Mouse (Mus musculus): Measurements from ENCODE around the gene Tacstd2. TPM values are rescaled to one million over a fixed set of nuclear protein-coding genes. Genes with fewer than 3 reads are reported as not detected.
A peak's percentile ranks its signal among the peaks of the same experiment; 100 is the strongest.
"Not testable (repeated sequence)": the region's sequence is repeated elsewhere in the genome, so short reads cannot be mapped to it uniquely, and the experiment has no call there.

Gene Tacstd2
- polyA plus RNA-seq, 1 experiment from 2014 or later = 52.5 TPM

GRCm38 (mm10) chr6:67530992-67531821 is 4.4 kb downstream of the Tacstd2 start:
- no peak overlapping the region for H3K4me3 ChIP-seq (ENCODE audit: low read depth, low read length)
- DNase-seq (ENCODE audit: low spot score) (peak; percentile 79), ATAC-seq (ENCODE audit: low read depth) (peak; percentile 48)
- WGBS = 45% methylated on average over 9 of the region's 9 CpGs
- no peak overlapping the region for H3K27ac ChIP-seq (replicated peaks; ENCODE audit: low read depth, low read length)
- H3K27me3 ChIP-seq (replicated peaks; ENCODE audit: control insufficient read depth, insufficient read depth, low read length) = peaks cover 45% of the 10 kb centered on the region
- peaks cover 15% of the 10 kb centered on the region for H3K4me1 ChIP-seq (ENCODE audit: control insufficient read depth, insufficient read depth, low read length)
- H3K9ac ChIP-seq (ENCODE audit: low read depth, low read length) = no peak overlapping the region
- no peak overlapping the region for H3K4me2 ChIP-seq (ENCODE audit: low read depth, low read length)
- 0 out of 2 replicates have a peak, but pooled peaks cover 4% of the 10 kb centered on the region for H3K9me3 ChIP-seq (ENCODE audit: control insufficient read depth, low read length)
- H3K36me3 ChIP-seq (ENCODE audit: control insufficient read depth, insufficient read depth, low read length) = no peaks in the 10 kb centered on the region

DNA sequence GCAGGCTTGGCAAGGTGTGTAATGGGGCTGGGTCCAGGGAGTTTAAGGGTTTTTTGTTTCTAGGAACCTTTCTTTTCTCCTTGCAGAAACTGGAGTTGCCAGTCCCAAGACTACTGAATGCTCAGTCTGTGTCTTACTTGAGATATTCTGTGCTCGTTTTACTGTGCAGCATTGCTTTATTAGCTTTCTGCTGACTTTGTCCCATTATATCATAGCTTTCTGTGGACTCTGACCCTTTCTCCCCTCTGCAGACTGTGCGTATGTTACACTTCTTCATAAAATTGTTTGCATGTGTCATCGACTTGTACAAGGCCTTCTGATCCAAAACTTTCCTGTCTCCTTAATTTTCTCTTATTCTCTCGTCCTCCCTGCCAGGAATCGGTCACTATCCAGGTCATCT is 9.2 kb downstream of the Tacstd2 start:
- Histone ChIP-seq H3K27me3 (replicated peaks; ENCODE audit: control insufficient read depth, insufficient read depth, low read length) (no peaks in the 10 kb centered on the region), H3K27ac (replicated peaks; ENCODE audit: low read depth, low read length) (no peak overlapping the region), H3K36me3 (ENCODE audit: control insufficient read depth, insufficient read depth, low read length) (no peaks in the 10 kb centered on the region), H3K4me3 (ENCODE audit: low read depth, low read length) (no peak overlapping the region), H3K9ac (ENCODE audit: low read depth, low read length) (no peak overlapping the region), H3K4me1 (ENCODE audit: control insufficient read depth, insufficient read depth, low read length) (no peaks in the 10 kb centered on the region), H3K9me3 (ENCODE audit: control insufficient read depth, low read length) (0 out of 2 replicates have a peak, but pooled peaks cover 4% of the 10 kb centered on the region), H3K4me2 (ENCODE audit: low read depth, low read length) (no peak overlapping the region)
- 83% methylated on average over 5 of the region's 5 CpGs for WGBS
- no peak for DNase-seq (ENCODE audit: low spot score)
- ATAC-seq (ENCODE audit: low read depth) = no peak

- DNase-seq (ENCODE audit: low spot score) = peak; percentile 13
- Histone ChIP-seq H3K9me3 (ENCODE audit: control insufficient read depth, low read length) (no peaks in the 10 kb centered on the region), H3K27ac (replicated peaks; ENCODE audit: low read depth, low read length) (no peak overlapping the region), H3K27me3 (replicated peaks; ENCODE audit: control insufficient read depth, insufficient read depth, low read length) (no peaks in the 10 kb centered on the region), H3K4me2 (ENCODE audit: low read depth, low read length) (no peak overlapping the region), H3K9ac (ENCODE audit: low read depth, low read length) (no peak overlapping the region), H3K4me1 (ENCODE audit: control insufficient read depth, insufficient read depth, low read length) (no peaks in the 10 kb centered on the region), H3K36me3 (ENCODE audit: control insufficient read depth, insufficient read depth, low read length) (no peaks in the 10 kb centered on the region), H3K4me3 (ENCODE audit: low read depth, low read length) (no peak overlapping the region)
- ATAC-seq (ENCODE audit: low read depth) = no peak
Observed at GRCm38 (mm10) chr6:67510752-67511151, 24.8 kb downstream of the Tacstd2 start.

DNA sequence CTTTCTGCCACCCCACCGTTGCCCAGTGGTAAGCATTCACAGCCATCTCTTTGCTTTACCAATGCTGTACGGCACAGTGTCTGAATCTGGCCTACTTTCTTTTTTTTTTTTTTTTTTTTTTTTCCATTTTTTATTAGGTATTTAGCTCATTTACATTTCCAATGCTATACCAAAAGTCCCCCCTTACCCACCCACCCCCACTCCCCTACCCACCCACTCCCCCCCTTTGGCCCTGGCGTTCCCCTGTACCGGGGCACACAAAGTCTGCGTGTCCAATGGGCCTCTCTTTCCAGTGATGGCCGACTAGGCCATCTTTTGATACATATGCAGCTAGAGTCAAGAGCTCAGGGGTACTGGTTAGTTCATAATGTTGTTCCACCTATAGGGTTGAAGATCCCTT is 33.7 kb downstream of the Tacstd2 start:
- 96% methylated on average over 2 of the region's 6 CpGs for WGBS
- not testable (repeated sequence) for H3K36me3 ChIP-seq (ENCODE audit: control insufficient read depth, insufficient read depth, low read length); H3K4me1 ChIP-seq (ENCODE audit: control insufficient read depth, insufficient read depth, low read length); H3K4me3 ChIP-seq (ENCODE audit: low read depth, low read length); H3K9me3 ChIP-seq (ENCODE audit: control insufficient read depth, low read length); H3K9ac ChIP-seq (ENCODE audit: low read depth, low read length); H3K27ac ChIP-seq (replicated peaks; ENCODE audit: low read depth, low read length); H3K4me2 ChIP-seq (ENCODE audit: low read depth, low read length); DNase-seq (ENCODE audit: low spot score); H3K27me3 ChIP-seq (replicated peaks; ENCODE audit: control insufficient read depth, insufficient read depth, low read length)
- peak; percentile 53; the same call in 1 of the 2 replicates for ATAC-seq (ENCODE audit: low read depth)

DNA sequence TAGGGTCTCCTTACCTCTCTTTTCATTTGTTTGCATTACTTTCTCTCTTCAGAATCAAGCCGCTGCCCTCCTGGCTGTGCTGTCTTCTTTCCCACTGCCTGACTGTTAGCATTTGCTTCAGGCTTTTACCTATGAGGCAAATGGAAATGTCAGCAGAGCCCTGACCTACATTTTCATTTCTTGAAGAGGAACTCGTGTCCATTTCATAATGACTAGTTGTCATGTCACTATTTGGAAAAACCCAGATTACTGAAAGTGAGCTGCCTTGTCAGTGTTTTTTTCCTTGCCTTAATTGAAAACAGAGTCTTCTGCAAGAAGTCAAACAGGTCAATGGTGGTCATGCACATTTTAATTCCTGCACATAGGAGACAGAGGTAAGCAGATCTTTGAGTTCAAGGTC is 43.8 kb downstream of the Tacstd2 start, which contains the start of gene Il23r:
TSS of gene Il23r (minus strand) at position 101 of the 400 bp plus-strand sequence.
- 64% methylated on average over 2 of the region's 2 CpGs for WGBS
- ATAC-seq (ENCODE audit: low read depth) (no peak), DNase-seq (ENCODE audit: low spot score) (no peak)
- Histone ChIP-seq H3K9me3 (ENCODE audit: control insufficient read depth, low read length) (no peaks in the 10 kb centered on the region), H3K36me3 (ENCODE audit: control insufficient read depth, insufficient read depth, low read length) (no peaks in the 10 kb centered on the region), H3K9ac (ENCODE audit: low read depth, low read length) (no peak within 1 kb of the TSS), H3K4me3 (ENCODE audit: low read depth, low read length) (no peak within 1 kb of the TSS), H3K4me2 (ENCODE audit: low read depth, low read length) (no peak within 1 kb of the TSS), H3K27me3 (replicated peaks; ENCODE audit: control insufficient read depth, insufficient read depth, low read length) (no peaks in the 10 kb centered on the region), H3K27ac (replicated peaks; ENCODE audit: low read depth, low read length) (no peak within 1 kb of the TSS), H3K4me1 (ENCODE audit: control insufficient read depth, insufficient read depth, low read length) (no peaks in the 10 kb centered on the region)

Other genes starting within 250 kb of the Tacstd2 start
- 0.09 and 0.22 TPM in 2 replicates for gene Il12rb2, start 159.6 kb downstream of the Tacstd2 start, polyA plus RNA-seq (2014; fragmentation: Nextera tagmentation; extraction: Ambion mirVana)
- 0.13 TPM in 1 of 2 replicates, not detected in the other for gene Il23r, start 43.9 kb downstream of the Tacstd2 start, polyA plus RNA-seq (2014; fragmentation: Nextera tagmentation; extraction: Ambion mirVana)

Data from embryonic facial prominence, embryonic 14.5 days (tissue).